Mouse (Mus musculus): ENCODE data around the gene Sfswap. TPM values are rescaled to one million over a fixed set of nuclear protein-coding genes. Genes with fewer than 3 reads are reported as not detected.

The Sfswap gene
- polyA plus RNA-seq, 1 experiment: not detected

DNA sequence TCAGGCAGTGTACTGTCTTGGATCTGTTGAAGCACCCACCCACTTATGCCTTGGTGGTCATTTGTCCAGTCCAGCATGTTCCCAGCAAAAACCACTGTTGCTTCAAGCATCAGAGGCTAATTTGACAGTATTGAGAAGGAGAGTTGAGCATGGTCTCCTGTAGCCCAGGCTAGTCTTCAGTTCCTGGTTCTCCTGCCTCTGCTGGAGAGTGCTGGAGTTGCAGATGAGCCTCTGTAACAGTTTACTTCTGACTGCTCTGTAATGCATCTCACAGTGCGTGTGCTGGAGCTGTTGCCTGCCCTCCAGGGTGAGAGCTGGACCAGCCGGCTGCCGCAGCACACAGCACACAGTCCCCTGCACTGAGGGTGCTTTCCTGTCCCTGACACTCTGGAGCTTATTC, 41.2 kb downstream of the Sfswap start:
- Histone ChIP-seq H3K27ac (ENCODE audit: insufficient read depth, low read depth, low read length) (no peak overlapping the region), H3K4me1 (ENCODE audit: control insufficient read depth, insufficient read depth, low read length) (no peaks in the 10 kb centered on the region), H3K4me3 (ENCODE audit: insufficient read depth, low read depth, low read length) (no peak overlapping the region)
- WGBS: 93% methylated on average over 3 of the region's 3 CpGs
- no peak for TF ChIP-seq CTCF (IDR thresholded peaks at IDR 0.05; ENCODE audit: insufficient read depth, low read depth, low read length)
- TF ChIP-seq POLR2A (IDR thresholded peaks at IDR 0.05; ENCODE audit: insufficient read depth, low read depth, low read length): no peak

DNA sequence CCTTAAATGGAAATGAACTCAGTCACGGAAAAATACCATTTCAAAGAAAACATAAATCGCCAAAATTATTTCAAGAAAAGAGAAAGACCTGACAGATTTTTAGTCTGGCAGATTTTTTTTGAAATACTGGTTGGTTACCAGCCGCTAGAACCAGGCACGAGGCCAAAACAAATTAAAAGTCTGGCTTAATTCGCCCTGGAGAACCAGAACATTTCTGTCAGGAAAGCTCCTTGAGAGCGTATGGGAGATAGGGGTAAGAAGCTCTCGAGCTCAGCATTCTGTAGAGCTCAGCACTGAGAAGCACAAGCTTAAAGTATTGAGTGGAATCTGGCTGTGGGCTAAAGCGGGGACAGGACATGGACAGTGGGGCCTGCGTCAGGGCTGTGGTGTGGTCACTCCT, 44.8 kb downstream of the Sfswap start:
- no peak overlapping the region for H3K4me3 ChIP-seq (ENCODE audit: insufficient read depth, low read depth, low read length)
- WGBS: 63% methylated on average over 9 of the region's 9 CpGs

DNA sequence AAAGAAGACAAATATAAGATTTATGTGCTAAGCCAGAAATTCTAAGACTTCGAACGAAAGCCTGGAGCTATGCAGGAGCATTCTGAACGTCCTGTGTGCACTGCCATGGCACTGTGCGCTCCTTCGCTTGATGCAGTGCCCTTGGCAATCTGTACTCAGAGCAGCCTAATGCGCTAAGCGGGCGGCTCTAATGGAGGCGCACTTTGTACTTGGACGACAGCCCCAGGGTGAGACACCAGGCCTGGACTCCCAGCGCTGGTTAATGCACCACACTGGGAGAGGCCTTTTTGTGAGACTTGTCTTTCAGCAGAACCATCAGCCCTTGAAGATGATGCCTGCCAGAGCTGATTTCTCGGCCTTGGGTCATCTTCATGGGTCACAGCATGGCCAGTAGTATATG, 48.7 kb downstream of the Sfswap start:
- Histone ChIP-seq H3K4me1 (ENCODE audit: control insufficient read depth, insufficient read depth, low read length) (no peaks in the 10 kb centered on the region), H3K4me3 (ENCODE audit: insufficient read depth, low read depth, low read length) (no peak overlapping the region), H3K27ac (ENCODE audit: insufficient read depth, low read depth, low read length) (no peak overlapping the region)
- TF ChIP-seq CTCF (IDR thresholded peaks at IDR 0.05; ENCODE audit: insufficient read depth, low read depth, low read length): no peak
- no peak for TF ChIP-seq POLR2A (IDR thresholded peaks at IDR 0.05; ENCODE audit: insufficient read depth, low read depth, low read length)
- WGBS: 81% methylated on average over 12 of the region's 12 CpGs

More for the DNA sequence above, 44.8 kb downstream of the Sfswap start:
- Histone ChIP-seq H3K27ac (ENCODE audit: insufficient read depth, low read depth, low read length) (no peak overlapping the region), H3K4me1 (ENCODE audit: control insufficient read depth, insufficient read depth, low read length) (no peaks in the 10 kb centered on the region)
- no peak for TF ChIP-seq POLR2A (IDR thresholded peaks at IDR 0.05; ENCODE audit: insufficient read depth, low read depth, low read length)

DNA sequence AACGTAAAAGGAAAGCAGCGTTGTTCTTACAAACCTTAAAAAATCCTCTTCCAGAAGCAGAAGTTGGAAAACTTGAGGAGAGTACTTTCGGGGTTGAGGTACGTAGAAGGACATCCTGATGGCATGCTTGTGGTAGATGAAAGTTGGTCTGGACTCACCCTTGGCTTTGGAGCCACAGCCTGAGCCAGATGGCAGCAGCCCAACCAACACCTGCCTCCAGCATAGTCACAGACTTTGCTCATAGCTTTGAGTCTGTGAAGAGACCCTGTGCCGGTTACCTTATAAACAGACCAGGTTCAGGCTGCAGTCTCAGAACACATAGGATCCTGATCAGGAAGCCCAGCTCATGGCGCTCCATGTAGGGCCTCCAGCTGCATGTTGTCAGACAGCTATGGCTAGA, 49.8 kb downstream of the Sfswap start:
- TF ChIP-seq POLR2A (IDR thresholded peaks at IDR 0.05; ENCODE audit: insufficient read depth, low read depth, low read length): no peak
- no peak for TF ChIP-seq CTCF (IDR thresholded peaks at IDR 0.05; ENCODE audit: insufficient read depth, low read depth, low read length)
- H3K27ac ChIP-seq (ENCODE audit: insufficient read depth, low read depth, low read length): no peak overlapping the region
- H3K4me1 ChIP-seq (ENCODE audit: control insufficient read depth, insufficient read depth, low read length): no peaks in the 10 kb centered on the region
- H3K4me3 ChIP-seq (ENCODE audit: insufficient read depth, low read depth, low read length): no peak overlapping the region
- WGBS: 96% methylated on average over 6 of the region's 6 CpGs

DNA sequence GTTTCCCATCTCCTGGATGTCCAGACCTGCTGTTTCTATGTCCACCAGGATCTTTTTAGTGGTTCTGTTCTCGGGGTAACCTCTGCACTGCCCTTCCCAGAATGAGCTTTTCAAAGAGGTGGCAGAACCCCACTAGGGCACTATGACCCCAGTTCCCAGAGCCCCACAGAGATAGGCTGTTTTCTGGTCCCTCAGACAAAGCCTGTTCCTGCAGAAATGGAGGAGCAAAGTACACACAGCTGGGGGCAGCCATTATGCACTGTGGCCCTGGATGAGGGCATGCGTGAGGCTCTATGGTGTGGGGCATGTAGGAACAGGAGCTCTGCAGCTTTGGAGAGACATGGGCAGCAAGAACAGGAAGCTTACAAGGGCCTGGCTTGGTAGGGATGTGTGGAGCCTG, 51.0 kb downstream of the Sfswap start:
- Histone ChIP-seq H3K4me1 (ENCODE audit: control insufficient read depth, insufficient read depth, low read length) (no peaks in the 10 kb centered on the region), H3K4me3 (ENCODE audit: insufficient read depth, low read depth, low read length) (no peak overlapping the region), H3K27ac (ENCODE audit: insufficient read depth, low read depth, low read length) (no peak overlapping the region)
- WGBS: 89% methylated on average over 2 of the region's 2 CpGs
- TF ChIP-seq POLR2A (IDR thresholded peaks at IDR 0.05; ENCODE audit: insufficient read depth, low read depth, low read length) (no peak), CTCF (IDR thresholded peaks at IDR 0.05; ENCODE audit: insufficient read depth, low read depth, low read length) (no peak)

DNA sequence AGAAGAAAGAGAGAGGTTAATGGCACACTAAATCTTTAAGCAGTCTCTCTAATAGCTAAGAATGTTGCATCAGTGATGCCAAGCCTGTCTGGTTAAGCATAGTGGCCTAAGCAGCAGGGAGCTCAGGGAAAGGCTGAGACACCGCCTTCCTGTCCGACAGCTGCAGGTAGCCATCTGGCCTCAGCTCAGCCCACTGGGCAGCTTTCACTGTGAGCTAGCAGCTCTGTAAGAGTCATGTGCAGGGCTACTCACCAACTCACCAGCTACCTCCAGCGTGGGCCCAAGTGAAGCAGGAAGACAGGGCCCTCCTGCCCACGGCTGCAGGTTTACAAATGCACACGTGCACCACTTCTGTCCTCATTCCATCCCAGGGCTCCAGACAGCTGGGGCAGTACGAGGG, 52.6 kb downstream of the Sfswap start:
- 92% methylated on average over 6 of the region's 6 CpGs for WGBS
- H3K4me3 ChIP-seq (ENCODE audit: insufficient read depth, low read depth, low read length): no peak overlapping the region
- H3K27ac ChIP-seq (ENCODE audit: insufficient read depth, low read depth, low read length): no peak overlapping the region
- peaks cover 2% of the 10 kb centered on the region; the same call in 1 of the 2 replicates for H3K4me1 ChIP-seq (ENCODE audit: control insufficient read depth, insufficient read depth, low read length)
- TF ChIP-seq CTCF (IDR thresholded peaks at IDR 0.05; ENCODE audit: insufficient read depth, low read depth, low read length): no peak
- TF ChIP-seq POLR2A (IDR thresholded peaks at IDR 0.05; ENCODE audit: insufficient read depth, low read depth, low read length): no peak

DNA sequence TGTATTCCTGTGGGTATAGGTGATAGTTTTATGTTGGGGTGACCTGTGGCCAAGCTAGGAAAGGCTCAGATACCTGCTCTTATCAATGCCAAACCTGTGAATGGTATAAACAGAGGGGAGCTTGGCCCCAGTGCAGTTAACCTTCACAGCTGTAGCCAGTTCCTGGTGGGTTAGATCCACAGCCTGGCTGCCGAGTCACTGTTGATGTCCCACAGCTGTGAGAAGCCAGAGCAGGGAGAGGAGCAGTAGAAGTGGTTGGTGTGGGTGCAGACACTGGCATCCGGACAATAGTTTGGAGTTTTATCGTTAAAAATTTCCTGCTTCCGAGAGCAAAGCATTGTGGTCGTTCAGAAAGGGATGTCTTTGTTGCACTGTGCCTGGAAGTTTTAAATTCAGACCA, 57.6 kb downstream of the Sfswap start:
- 27% methylated on average over 5 of the region's 5 CpGs for WGBS
- Histone ChIP-seq H3K4me3 (ENCODE audit: insufficient read depth, low read depth, low read length) (no peak overlapping the region), H3K4me1 (ENCODE audit: control insufficient read depth, insufficient read depth, low read length) (peaks cover 10% of the 10 kb centered on the region), H3K27ac (ENCODE audit: insufficient read depth, low read depth, low read length) (peak overlapping the region; percentile 63)
- no peak for TF ChIP-seq POLR2A (IDR thresholded peaks at IDR 0.05; ENCODE audit: insufficient read depth, low read depth, low read length)

DNA sequence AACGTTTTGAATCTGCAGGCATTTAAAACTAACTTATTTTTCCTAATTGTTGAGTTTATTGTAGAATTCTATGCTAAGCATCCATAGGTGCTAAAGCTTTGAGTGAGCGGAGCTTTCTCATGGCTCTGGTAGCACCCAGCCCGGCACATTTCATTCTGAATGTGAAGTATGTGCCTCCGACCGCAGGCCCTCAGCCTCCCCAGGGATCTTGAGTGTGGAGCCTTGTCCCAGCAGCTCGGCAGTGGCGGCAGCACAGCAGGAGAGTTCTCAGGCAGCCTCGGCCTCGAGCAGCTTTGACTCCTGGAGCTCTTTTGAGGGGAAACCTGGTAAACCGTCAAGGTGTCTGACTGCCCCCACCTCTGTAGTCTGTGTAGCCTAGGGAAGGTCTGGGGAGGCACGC, 58.3 kb downstream of the Sfswap start:
- Histone ChIP-seq H3K4me3 (ENCODE audit: insufficient read depth, low read depth, low read length) (no peak overlapping the region), H3K4me1 (ENCODE audit: control insufficient read depth, insufficient read depth, low read length) (peaks cover 10% of the 10 kb centered on the region), H3K27ac (ENCODE audit: insufficient read depth, low read depth, low read length) (no peak overlapping the region)
- TF ChIP-seq POLR2A (IDR thresholded peaks at IDR 0.05; ENCODE audit: insufficient read depth, low read depth, low read length) (no peak), CTCF (IDR thresholded peaks at IDR 0.05; ENCODE audit: insufficient read depth, low read depth, low read length) (no peak)
- WGBS: 49% methylated on average over 11 of the region's 11 CpGs

DNA sequence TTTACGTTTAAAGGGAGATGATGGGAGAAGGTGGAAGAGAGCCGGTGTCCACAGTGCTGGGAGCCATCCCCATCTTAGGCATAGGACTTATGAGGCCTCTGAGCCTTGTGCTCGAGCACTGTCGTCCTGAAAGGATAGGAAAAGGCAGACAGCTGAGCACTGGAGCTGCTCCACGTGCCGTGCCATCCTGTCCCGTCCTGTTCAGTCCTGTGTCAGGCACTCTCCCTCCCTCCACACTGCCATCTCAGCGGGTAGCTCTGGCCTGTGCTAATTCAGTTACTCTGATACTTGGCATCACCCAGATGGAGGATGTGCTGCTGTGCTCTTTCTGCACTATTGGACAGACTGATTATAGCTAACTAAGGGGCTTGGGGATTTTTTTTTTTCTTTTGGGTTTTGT, 61.3 kb downstream of the Sfswap start:
- 91% methylated on average over 8 of the region's 8 CpGs for WGBS
- Histone ChIP-seq H3K4me1 (ENCODE audit: control insufficient read depth, insufficient read depth, low read length) (peaks cover 10% of the 10 kb centered on the region), H3K27ac (ENCODE audit: insufficient read depth, low read depth, low read length) (no peak overlapping the region), H3K4me3 (ENCODE audit: insufficient read depth, low read depth, low read length) (no peak overlapping the region)
- no peak for TF ChIP-seq POLR2A (IDR thresholded peaks at IDR 0.05; ENCODE audit: insufficient read depth, low read depth, low read length)
- TF ChIP-seq CTCF (IDR thresholded peaks at IDR 0.05; ENCODE audit: insufficient read depth, low read depth, low read length): no peak

DNA sequence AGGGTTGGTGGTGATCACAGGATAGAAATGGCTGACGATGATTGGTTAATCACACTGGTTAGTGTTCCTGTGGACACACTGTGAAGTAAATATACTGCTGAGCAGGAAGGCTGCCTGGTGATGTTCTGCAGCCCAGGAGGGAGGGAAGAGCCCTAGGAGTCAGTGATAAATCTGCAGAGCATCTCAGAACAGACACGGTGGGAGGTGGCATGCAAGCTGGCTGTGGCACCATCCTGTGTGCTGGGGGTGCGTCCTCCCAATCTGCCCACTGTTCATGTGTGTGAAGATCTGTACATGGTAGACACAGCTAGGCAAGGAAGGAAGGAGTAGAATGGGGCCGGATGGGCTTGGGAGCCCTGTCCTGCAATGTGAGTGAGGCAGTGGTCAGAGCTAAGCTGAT, 67.6 kb downstream of the Sfswap start:
- Histone ChIP-seq H3K27ac (ENCODE audit: insufficient read depth, low read depth, low read length) (no peak overlapping the region), H3K4me3 (ENCODE audit: insufficient read depth, low read depth, low read length) (no peak overlapping the region), H3K4me1 (ENCODE audit: control insufficient read depth, insufficient read depth, low read length) (no peaks in the 10 kb centered on the region)
- TF ChIP-seq CTCF (IDR thresholded peaks at IDR 0.05; ENCODE audit: insufficient read depth, low read depth, low read length): no peak
- no peak for TF ChIP-seq POLR2A (IDR thresholded peaks at IDR 0.05; ENCODE audit: insufficient read depth, low read depth, low read length)
- 95% methylated on average over 4 of the region's 4 CpGs for WGBS
